Mouse (Mus musculus): ENCODE measurements around the gene Hdlbp. TPM values are rescaled to one million over a fixed set of nuclear protein-coding genes. Genes with fewer than 3 reads are reported as not detected.

Gene Hdlbp
- polyA plus RNA-seq, 1 experiment from 2014 or later = 185 TPM

Other genes starting within 250 kb of the Hdlbp start
- gene Sned1, start 243.0 kb downstream of the Hdlbp start, polyA plus RNA-seq (2015; fragmentation: Nextera tagmentation; extraction: Ambion mirVana) = 2.8 and 4.4 TPM in 2 replicates
- 25.7 and 27.0 TPM in 2 replicates for gene Mterf4, start 172.9 kb downstream of the Hdlbp start, polyA plus RNA-seq (2015; fragmentation: Nextera tagmentation; extraction: Ambion mirVana)
- gene Ppp1r7, start 136.0 kb downstream of the Hdlbp start, polyA plus RNA-seq (2015; fragmentation: Nextera tagmentation; extraction: Ambion mirVana) = 53.0 and 79.4 TPM in 2 replicates
- gene Pask, start 135.3 kb downstream of the Hdlbp start, polyA plus RNA-seq (2015; fragmentation: Nextera tagmentation; extraction: Ambion mirVana) = 9.2 and 10.6 TPM in 2 replicates
- gene Ano7, start 104.9 kb downstream of the Hdlbp start, polyA plus RNA-seq (2015; fragmentation: Nextera tagmentation; extraction: Ambion mirVana) = 1.8 and 2.0 TPM in 2 replicates
- gene Farp2, start 33.3 kb upstream of the Hdlbp start, polyA plus RNA-seq (2015; fragmentation: Nextera tagmentation; extraction: Ambion mirVana) = 6.1 and 6.8 TPM in 2 replicates
- gene Stk25, start 179.8 kb upstream of the Hdlbp start, polyA plus RNA-seq (2015; fragmentation: Nextera tagmentation; extraction: Ambion mirVana) = 143 and 174 TPM in 2 replicates
- gene Bok, start 206.8 kb upstream of the Hdlbp start, polyA plus RNA-seq (2015; fragmentation: Nextera tagmentation; extraction: Ambion mirVana) = 48.3 and 54.9 TPM in 2 replicates